Mouse (Mus musculus) CH12.LX (cell line): ENCODE results near the gene Gm36079. TPM values are rescaled to one million over a fixed set of nuclear protein-coding genes. Genes with fewer than 3 reads are reported as not detected.
"Not testable (repeated sequence)": the region's sequence is repeated elsewhere in the genome, so short reads cannot be mapped to it uniquely, and the experiment has no call there.

Experiments
- DNase-seq: peaks from one replicate; pipeline ENCODE4 v3.0.0-alpha.2; 2013; ENCODE audit errors: extremely low read depth
- H3K27ac ChIP-seq: 2 replicates; pipeline ENCODE4 v1.5.1; 2012; ENCODE audit warnings: low read depth, mild to moderate bottlenecking, control low read depth, moderate library complexity; ENCODE audit not compliant: insufficient read depth
- H3K27me3 ChIP-seq: replicated peaks from 2 replicates; pipeline ENCODE3; 2012; ENCODE audit warnings: inconsistent platforms
- H3K36me3 ChIP-seq, 2 experiments: replicated peaks in 1 of 2; 2 replicates each; pipeline versions ENCODE3 to v1.6.1; 2012; ENCODE audit warnings: inconsistent platforms in 1 of 2, low read length in 1 of 2, mild to moderate bottlenecking in 1 of 2, mixed read lengths in 1 of 2, moderate library complexity in 1 of 2; ENCODE audit not compliant: control insufficient read depth in 1 of 2, insufficient read depth in 1 of 2
- H3K4me1 ChIP-seq, 2 experiments: 2 replicates each; pipeline ENCODE4 v1.6.1; 2012; ENCODE audit warnings: inconsistent platforms in 1 of 2, moderate library complexity in 1 of 2; ENCODE audit not compliant: insufficient read depth in 2 of 2, control insufficient read depth in 1 of 2
- H3K4me2 ChIP-seq: 2 replicates; pipeline ENCODE4 v1.6.1; 2012; ENCODE audit warnings: low read depth, mild to moderate bottlenecking, control low read depth; ENCODE audit not compliant: poor library complexity, insufficient read depth, severe bottlenecking
- H3K4me3 ChIP-seq, 3 experiments: fragments of 150-350 bp in 1 of 3; sonication (generic) in 1 of 3; replicated peaks in 1 of 3; 2 replicates each; pipeline versions ENCODE3 to v1.5.1; 2011 to 2012; ENCODE audit warnings: low read depth in 2 of 3, low read length in 2 of 3, mild to moderate bottlenecking in 2 of 3, moderate library complexity in 2 of 3, control low read depth in 1 of 3, improper control_type of control experiment in 1 of 3, inconsistent platforms in 1 of 3, mixed read lengths in 1 of 3; ENCODE audit not compliant: poor library complexity in 1 of 3
- H3K79me2 ChIP-seq: replicated peaks from 2 replicates; pipeline ENCODE4 v1.6.1; 2012; ENCODE audit warnings: mild to moderate bottlenecking, moderate library complexity; ENCODE audit not compliant: control insufficient read depth, poor library complexity, insufficient read depth, severe bottlenecking; ENCODE audit errors: extremely low read depth
- H3K9ac ChIP-seq: 2 replicates; pipeline ENCODE4 v1.6.1; 2012; ENCODE audit warnings: low read depth, mild to moderate bottlenecking, control low read depth, moderate library complexity; ENCODE audit not compliant: insufficient read depth
- H3K9me3 ChIP-seq: replicated peaks from 2 replicates; pipeline ENCODE3; 2012; ENCODE audit warnings: low read length, inconsistent platforms, mixed read lengths
- dilution Hi-C: fragments of 300-500 bp; cut with MboI; formaldehyde crosslinking; loops from 2 replicates; pipeline ENCODE4 v1.14.3; 2020; ENCODE audit warnings: low sequenced_read_pairs; ENCODE audit not compliant: extremely low pct_unique_long_range_greater_than_20kb, extremely low pct_ligation_motif_present
- in situ Hi-C: fragments of 300-500 bp; cut with MboI; formaldehyde crosslinking; loops from 3 replicates; pipeline ENCODE4 v1.14.3; 2019; ENCODE audit warnings: low sequenced_read_pairs, low pct_ligation_motif_present, low pct_unique_long_range_greater_than_20kb, mixed read lengths
- polyA plus RNA-seq: library from polyadenylated mRNA; unstranded; fragments of >175 nt; gene quantifications from 2 replicates; pipeline ENCODE4 v1.2.1, GENCODE M21; 2012; ENCODE audit warnings: low read depth; ENCODE audit not compliant: insufficient read length
- total RNA-seq, 2 experiments: library from RNA; depleted of rRNA; stranded (reverse); fragments of 300-350 nt in 1 of 2; fragments of >200 nt in 1 of 2; gene quantifications; 2 replicates each; pipeline ENCODE4 v1.2.3; 2012 to 2014

The Gm36079 gene
- total RNA-seq (2012; rRNA removed) = 0.34 TPM in 1 of 2 replicates, not detected in the other
- not detected in 2 replicates for total RNA-seq (2014; rRNA removed)
- polyA plus RNA-seq = 0.86 TPM in 1 of 2 replicates, not detected in the other

GRCm38 (mm10) chr13:120026911-120027310 lies at the start of gene Gm36079:
Gene Gm36079, minus strand, starts transcription at chr13:120027011.
- H3K4me1 ChIP-seq, dilution Hi-C loops, H3K4me3 ChIP-seq, DNase-seq, H3K27ac ChIP-seq, H3K4me2 ChIP-seq, H3K36me3 ChIP-seq, H3K27me3 ChIP-seq, H3K9me3 ChIP-seq, H3K79me2 ChIP-seq, in situ Hi-C loops, H3K9ac ChIP-seq: not testable (repeated sequence)

GRCm38 (mm10) chr13:120070878-120071277 lies 44.1 kb upstream of the Gm36079 start:
- H3K79me2 ChIP-seq, H3K27me3 ChIP-seq, H3K36me3 ChIP-seq, H3K4me2 ChIP-seq, DNase-seq, H3K4me1 ChIP-seq, H3K27ac ChIP-seq, in situ Hi-C loops, dilution Hi-C loops, H3K9me3 ChIP-seq, H3K4me3 ChIP-seq, H3K9ac ChIP-seq: not testable (repeated sequence)

GRCm38 (mm10) chr13:120070012-120070598 lies 43.3 kb upstream of the Gm36079 start:
- dilution Hi-C loops, H3K4me1 ChIP-seq, H3K4me3 ChIP-seq, H3K9me3 ChIP-seq, H3K36me3 ChIP-seq, H3K9ac ChIP-seq, H3K27me3 ChIP-seq, in situ Hi-C loops, H3K27ac ChIP-seq, H3K4me2 ChIP-seq, DNase-seq, H3K79me2 ChIP-seq: not testable (repeated sequence)

- H3K36me3 ChIP-seq, in situ Hi-C loops, H3K4me2 ChIP-seq, H3K4me1 ChIP-seq, H3K79me2 ChIP-seq, H3K9ac ChIP-seq, DNase-seq, H3K9me3 ChIP-seq, dilution Hi-C loops, H3K27ac ChIP-seq, H3K27me3 ChIP-seq, H3K4me3 ChIP-seq: not testable (repeated sequence)
Measured at GRCm38 (mm10) chr13:120063439-120064089, 36.8 kb upstream of the Gm36079 start.

GRCm38 (mm10) chr13:120062903-120063302 lies 36.1 kb upstream of the Gm36079 start:
- H3K4me1 ChIP-seq, in situ Hi-C loops, H3K9me3 ChIP-seq, H3K27me3 ChIP-seq, H3K4me3 ChIP-seq, H3K79me2 ChIP-seq, H3K27ac ChIP-seq, DNase-seq, H3K4me2 ChIP-seq, dilution Hi-C loops, H3K9ac ChIP-seq, H3K36me3 ChIP-seq: not testable (repeated sequence)

- in situ Hi-C loops = not testable (repeated sequence)
Measured at GRCm38 (mm10) chr13:120052085-120052484, 25.3 kb upstream of the Gm36079 start, which contains the start of gene Gm21188. Gene Gm21188, minus strand, starts transcription at chr13:120052194.

More at GRCm38 (mm10) chr13:120052085-120052484, 25.3 kb upstream of the Gm36079 start, which contains the start of gene Gm21188:
- dilution Hi-C loops, H3K27ac ChIP-seq, H3K36me3 ChIP-seq, H3K4me2 ChIP-seq, H3K4me1 ChIP-seq, H3K4me3 ChIP-seq, H3K9ac ChIP-seq, DNase-seq, H3K79me2 ChIP-seq, H3K27me3 ChIP-seq, H3K9me3 ChIP-seq: not testable (repeated sequence)
